Mouse (Mus musculus) layer of hippocampus, adult 8-10 months (tissue): ENCODE measurements around the gene Map4k4. TPM values are rescaled to one million over a fixed set of nuclear protein-coding genes. Genes with fewer than 3 reads are reported as not detected.

Experiments used
- DNase-seq, 2 experiments: peaks; one replicate each; pipeline ENCODE4 v3.0.0; 2022; ENCODE audit warnings: low spot score in 2 of 2
- total RNA-seq, 4 experiments: library from RNA; stranded (reverse); gene quantifications; 2 replicates each; pipeline ENCODE4 v1.2.4; 2022

The Map4k4 gene
- 100 to 1,000 TPM; 127 to 159 (median 152) TPM for total RNA-seq

DNA sequence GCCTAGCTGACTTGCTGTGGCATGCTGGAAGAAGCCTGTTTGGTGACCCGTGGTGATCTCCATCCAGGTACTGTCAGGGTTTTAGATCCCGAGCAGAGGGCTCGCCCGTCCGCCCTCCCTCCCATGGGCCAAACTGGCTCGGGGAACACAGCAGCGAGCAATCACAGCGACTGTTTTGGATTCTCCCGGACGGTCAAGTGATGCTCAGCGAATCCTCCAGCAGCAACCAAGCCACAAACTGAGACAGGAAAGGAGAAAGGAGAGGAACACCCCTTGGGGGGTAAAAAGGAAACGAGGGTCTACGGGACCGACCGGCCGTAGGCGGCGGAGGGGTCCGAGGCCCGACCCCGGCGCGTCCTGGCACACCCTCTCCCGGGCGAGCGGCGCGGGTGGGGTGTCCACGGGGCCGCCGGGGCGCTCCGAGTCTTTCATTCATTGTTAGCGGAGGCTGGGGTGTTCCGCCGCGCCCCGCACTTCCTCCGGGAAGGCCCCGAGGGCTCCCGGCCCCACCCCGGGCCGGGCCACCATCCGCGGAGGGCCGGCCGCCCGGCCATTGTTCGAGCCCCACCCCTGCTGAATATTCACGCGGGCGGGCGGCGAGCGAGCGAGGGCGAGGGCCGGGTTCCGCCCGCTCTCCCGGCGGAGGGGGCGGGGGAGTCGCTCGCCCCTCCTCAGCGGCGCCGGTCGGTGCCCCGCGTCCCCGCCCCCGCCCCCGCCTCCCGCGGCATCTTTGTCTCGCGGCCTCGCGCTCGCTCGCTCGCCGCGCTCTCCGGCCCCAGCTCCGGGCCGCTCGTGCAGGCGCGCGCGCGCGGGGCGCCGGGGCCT, at the start of gene Map4k4:
Map4k4 (plus strand) TSS at position 733 of the 825 bp plus-strand sequence.
- DNase-seq = peak in 1 of 2 experiments; percentile 46

DNA sequence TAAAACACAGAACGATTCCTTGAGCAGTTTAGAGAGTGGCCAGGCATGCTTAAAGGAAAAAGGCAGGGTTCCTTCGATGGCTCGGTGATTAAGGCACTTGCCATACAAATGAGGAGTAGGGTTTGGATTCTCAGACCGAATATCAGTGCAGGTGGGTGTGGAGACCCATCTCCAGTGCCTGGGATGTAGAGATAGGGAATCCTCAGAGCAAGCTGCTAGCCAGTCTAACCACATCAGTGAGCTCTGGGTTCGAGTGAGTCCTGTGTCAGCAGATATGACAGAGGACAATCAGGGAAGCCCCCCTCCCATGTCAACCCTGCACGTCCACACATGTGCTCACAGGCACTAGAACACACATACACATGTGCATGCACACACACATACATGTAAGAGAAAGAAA, 44.8 kb upstream of the Map4k4 start:
- no peak for DNase-seq

DNA sequence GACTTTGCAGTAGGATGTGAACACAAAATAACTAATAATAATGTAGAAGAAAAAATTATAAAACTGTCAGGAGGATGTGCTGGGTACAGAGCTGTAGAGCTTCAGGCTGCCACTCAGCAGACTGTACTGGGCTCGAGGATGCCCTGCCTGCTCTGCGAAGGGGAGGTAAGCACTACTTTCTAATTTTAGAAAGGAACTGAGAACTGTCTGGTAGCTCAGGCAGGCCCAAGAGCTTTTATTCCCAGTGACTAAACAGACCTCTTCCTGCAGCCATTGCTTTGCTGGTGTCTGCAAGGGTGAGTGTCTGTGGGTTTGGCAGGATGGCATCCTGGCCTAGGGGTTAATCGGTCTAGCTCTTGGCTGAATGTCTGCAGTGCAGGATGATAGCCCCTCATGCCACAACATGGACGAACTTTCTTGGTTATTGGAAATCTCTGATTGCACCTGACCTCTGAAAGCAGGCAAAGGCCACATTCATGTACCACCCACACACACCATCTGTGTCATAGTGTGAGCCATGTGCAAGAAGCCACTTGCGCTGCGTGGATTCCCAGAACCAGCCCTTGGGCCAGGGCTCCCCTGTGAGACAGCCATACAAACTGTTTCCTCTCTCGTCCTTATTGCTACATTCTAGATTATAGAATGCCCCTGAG, 43.8 kb upstream of the Map4k4 start:
- DNase-seq = no peak

DNA sequence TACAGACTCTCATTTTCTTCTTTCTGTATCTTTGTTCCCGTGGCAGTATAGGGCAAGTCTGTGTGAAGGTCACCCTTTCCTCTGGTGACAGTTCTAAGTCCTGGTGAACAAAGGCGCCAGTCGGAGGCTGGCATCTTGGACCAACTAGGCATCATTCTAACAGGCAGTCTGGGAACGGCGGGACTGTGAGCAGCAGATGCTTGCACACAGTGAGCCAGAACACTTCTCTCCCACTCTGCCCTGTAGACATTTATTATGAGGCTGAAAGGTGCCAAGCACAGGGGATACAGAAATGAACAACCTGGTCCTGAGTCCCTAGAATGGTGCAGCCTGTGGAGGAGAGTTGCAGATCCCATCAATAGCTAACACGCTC, 43.3 kb upstream of the Map4k4 start:
- DNase-seq = peak in 1 of 2 experiments; percentile 35

DNA sequence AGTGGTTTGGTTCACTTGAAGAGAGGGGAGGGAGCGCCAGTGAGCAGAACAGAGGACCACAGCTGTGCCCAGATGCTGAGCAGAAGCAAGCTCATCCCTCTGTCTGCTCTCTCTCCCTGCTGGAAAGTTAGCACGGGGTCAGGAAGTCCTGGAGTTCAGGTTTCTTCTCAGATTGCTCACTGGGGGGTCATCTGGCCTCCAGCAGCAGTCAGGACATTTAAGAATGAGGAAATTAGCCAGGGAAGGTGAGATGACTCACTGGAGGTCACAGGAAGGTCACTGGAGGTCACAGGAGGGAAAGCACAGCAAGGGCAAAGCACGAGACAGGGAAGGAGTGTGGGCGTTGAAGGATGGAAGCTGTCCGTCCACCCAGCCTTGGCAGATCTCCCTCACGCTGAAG, 41.5 kb upstream of the Map4k4 start:
- DNase-seq = no peak

DNA sequence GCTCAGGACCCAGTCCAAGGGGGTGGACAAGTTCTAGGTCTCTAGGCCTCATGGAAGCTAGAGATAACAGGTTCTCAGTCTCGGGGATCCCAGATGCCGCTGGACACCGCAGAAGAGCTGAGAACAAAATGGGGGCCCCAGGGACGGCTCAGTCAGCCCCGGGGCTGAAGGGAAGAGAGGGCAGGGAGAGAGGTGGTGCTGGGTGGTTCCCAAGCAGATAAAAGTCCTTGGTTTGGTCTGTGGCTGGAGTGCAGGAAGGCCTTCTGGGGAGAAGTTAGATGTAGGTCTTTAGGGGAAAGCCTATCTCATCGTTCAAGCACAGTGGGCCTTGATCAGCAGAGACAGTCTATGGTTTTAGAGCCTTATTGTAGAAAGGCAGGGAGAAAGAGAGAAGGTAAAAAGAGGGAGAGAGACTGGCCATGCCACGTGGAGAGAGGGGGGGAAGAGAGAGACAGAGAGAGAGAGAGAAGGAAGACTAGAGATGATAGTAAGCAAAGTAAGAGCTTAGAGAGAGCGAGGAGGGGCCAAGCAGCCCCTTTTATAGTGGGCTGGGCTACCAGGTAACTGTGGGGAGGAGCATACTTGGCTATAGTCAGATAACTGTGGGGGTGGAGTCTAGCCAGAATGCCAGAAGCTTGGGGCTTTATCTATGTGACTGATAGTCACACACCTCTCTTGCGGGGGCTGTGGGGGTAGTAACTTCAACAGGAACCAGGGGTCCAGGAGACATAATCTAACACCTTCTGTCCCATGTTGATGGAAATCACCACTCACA, 34.2 kb upstream of the Map4k4 start:
- no peak for DNase-seq

DNA sequence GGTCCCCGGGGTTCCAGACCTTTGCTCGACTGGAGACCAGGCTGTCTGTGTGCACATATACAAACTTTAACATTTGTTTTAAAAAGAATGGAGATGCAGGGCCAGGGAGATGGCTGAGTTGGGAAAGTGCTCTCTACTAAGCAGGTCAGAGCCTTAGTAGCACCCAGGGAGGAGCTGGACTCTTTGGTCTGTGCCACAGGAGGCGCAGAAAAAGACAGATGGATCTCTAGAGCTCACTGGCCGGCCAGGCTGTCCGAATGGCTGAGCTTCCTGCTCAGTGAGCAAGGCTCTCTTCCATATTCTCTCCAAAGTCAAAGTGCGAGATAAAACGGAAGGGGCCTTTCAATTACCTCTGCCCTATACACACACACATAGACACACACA, 33.6 kb upstream of the Map4k4 start:
- DNase-seq = no peak

DNA sequence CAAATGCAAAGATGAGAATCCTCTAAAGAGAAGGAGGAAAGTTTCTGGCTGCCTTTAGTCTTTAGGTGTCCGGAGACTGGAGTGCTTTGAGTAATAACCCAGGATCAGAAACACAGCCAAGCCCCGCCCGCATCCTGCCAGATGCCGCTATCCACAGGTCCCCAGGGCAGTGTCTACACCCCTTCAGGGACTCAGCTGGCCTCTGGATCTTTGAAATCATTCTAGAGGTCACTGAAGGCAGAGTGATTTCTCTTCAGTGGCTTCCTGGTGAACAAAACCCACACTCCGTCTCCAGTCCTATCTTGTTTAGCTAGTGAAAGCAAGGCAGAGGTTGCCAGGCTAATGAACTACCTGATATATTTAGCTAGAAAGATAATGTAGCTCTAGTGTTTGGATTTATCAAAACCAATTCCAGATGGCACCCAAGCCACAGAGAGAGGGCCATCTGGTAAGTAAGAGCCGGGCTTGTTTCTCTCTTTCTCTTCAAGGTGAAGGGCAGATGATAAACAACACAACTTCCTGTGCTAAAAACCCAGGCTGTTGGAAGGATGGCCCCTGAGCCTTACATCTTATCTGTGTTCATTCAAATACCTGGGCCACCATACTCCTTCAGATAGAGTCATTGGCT, 32.6 kb upstream of the Map4k4 start:
- DNase-seq = no peak

DNA sequence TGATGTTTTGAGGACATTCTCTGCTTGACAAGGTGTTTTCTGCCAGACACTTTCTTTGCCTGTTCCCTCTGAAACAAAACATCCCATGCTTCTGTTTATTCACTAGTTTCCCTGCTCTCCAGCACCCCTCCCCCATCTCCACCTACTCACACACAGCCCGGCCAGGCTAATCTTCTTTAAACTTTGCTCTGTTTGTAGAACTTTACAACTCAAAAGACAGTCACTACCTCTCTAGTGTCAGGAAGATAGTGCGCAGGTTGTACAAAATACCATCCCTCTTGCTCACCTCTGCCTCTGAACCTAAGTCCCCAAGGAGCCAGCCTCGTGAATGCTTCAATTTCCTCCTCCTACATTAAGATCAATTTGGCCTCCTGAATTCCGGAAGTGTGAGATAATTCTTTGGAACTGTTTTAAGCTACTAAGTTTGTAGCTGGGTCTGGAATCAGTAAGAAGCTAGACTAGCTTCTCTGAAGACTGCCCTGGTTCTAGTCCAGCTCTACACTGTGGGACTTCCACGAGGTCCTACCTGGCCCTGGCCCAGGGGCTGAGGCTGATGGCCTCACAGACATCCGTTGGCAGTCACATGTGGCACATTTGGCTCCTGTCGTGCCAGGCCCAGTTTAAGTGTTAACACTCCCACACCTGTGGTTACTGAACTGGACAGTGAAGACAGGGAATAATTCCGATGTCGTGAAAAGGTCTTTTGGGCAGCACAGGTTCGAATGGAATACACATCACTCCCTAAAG, 31.7 kb upstream of the Map4k4 start:
- DNase-seq = no peak

DNA sequence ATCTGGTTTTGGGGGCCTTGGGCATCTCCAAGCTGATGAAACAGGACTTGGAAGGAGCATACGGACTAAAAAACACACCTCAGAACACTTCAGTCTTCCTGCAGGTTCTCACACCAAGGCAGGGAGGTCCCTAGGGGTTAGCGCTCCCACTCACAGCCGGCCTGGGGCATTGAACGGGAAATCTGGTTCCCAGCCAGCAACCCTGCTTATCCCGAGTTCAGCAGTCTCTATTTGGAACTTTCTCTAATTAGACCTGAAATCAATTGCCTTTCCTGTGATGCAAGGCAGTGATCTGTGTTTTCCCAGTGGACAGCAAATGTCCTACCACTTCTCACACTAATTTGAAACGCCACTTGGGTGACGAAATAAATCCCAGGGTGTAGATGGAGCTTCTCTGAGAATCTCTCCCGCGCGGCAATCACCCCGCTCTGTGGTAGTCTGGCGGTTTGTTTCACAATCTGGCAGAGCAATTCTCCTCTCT, 31.0 kb upstream of the Map4k4 start:
- DNase-seq = no peak

DNA sequence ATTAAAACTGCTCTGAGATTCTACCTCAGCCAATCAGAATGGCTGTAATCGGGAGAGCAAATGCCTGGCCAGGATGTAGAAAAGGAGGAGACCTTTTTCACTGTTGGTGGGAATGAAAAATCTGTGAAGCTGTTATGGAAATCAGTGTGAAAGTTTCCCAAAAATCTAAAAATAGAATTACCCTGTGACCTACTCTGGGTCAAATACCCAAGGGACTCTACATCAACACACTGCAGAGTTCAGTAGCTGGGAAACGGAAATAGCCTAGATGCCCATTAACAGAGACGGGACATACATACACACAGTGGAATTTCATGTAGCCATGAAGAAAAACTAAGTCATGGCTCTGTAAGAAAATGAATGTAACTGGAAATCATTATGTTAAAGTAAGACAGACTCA, 22.7 kb upstream of the Map4k4 start:
- DNase-seq = no peak

DNA sequence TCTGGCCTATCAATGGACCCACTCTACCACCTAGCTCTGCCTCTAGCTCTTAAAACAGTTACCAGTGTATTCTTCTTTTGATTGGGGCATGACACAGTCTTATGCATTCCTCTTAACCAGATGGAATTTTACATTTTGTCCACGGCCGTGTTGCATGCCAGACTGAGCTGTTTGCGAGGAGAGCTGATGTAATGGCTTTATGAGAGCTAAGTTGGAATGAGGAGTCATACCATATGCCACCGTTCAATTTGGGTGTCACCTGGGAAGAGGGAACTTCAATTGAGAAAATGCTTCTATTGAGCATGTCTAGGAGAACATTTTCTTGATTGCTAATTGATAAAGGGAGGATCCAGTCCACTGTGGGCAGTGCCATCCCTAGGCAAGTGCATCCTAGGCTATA, 18.2 kb upstream of the Map4k4 start:
- DNase-seq = no peak

DNA sequence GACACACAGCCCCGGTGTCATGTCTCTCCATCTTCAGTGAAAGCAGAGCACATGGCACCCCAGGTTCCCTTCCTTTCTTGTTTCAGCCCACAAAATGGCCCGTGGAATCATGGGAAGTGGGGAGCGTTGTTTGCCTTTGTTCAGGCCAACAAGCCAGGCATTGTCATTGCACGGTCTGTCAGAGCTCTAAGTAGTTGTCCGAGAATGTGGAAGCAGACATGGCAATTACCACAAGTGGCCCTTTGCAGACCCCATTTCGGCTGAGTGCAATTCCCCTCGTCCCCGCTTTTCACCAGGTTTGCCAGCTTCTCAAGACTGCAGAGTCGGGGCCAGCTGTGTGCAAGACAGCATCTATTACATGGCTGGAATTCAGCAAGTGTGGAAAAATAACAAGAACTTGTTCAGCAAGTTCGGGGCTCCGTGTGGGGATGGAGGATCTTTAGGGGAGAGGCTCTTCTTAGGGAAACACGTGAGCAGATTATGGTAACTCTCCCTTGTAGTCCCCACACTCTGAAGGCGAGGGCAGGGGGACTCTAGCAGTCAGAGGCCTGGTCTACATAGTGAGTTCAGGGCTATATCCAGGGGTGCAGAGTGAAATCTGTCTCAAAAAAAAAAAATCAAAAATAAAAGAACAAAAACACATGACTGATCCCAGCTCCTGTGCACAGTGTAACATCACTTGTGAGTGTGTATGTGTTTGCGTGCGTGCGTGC, 15.8 kb upstream of the Map4k4 start:
- DNase-seq = no peak

DNA sequence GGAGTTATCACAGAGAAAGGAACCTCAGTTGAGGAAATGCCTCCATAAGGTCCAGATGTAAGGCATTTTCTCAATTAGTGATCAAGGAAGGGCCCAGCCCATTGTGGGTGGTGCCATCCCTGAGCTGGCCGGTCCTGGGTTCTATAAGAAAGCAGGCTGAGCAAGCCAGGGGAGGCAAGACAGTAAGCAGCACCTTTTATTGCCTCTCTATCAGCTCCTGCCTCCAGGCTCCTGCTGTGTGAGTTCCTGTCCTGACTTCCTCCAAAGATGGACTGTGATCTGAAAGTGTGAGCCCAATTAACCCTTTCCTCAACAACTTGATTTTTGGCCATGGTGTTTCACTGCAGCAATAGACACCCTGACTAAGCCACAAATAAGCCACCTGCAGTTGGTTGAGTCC, 12.7 kb upstream of the Map4k4 start:
- DNase-seq = no peak

DNA sequence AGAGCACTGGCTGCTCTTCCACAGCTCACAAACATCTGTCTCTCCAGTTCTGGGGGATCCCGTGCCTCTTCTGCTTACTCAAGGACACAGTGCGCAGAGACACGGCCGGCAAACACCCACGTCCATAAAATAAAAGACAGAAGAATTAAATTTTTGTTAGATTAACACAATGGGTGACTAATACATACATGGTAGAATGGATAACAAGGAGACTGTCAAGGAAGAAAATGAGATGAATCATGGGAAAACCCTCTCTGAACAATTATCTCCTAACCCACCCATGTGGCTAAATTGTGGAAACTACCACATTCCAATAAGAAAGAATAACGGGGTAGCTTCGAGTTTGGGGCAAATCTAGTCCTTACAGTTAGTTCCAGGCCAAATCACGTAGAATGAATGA, 11.3 kb upstream of the Map4k4 start:
- no peak for DNase-seq

DNA sequence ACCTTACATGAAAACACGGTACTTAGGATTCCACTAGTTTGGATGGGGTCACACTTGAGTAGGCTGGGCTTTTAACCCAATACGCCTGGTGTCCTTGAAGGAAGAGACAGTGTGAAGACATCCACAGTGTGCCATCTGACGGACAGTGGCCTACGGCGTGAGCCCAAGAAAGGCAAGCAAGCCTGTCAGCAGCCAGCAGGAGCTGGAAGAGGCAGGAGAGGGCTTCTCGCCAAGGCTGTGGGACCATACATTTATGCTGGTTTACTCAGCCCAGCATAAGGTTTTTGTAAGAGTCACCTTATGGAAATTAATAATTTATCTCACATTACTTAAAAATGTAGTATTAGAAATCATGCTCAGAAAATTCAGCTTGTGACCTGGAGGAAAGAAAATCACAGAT, 10.7 kb upstream of the Map4k4 start:
- DNase-seq = no peak

DNA sequence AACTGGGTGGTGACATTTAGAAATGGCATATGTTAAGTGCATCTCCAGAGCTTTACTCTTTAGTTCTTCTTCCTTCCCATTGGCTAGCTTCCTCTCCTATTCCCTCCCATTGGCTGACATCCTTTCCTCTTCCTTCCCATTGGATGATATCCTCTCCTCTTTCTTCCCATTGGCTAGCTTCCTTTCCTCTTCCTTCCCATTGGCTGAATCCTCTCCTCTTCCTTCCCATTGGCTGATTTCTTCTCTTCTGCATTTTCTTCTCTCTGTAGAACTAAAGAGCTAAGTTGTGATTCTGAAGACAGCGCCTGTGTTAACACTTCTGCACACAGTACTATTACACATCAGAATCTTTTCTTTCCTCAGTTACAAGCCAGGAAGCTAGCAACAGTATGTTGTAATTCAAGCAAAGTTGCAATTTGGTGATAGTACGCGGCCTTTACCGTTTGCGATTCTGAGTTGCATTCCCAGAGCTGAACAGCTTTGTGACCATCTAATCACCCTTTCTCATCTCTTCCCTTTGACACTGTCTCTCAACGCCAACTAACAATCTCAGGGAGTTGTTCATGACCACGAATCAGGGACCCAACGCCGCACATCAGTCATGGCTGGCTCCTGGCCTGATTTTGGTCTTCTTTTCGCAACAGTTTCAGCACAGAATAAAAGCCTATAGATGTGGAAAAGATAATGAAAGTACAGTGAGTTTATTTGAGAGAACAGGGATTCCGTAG, 7.4 kb upstream of the Map4k4 start:
- DNase-seq = no peak

DNA sequence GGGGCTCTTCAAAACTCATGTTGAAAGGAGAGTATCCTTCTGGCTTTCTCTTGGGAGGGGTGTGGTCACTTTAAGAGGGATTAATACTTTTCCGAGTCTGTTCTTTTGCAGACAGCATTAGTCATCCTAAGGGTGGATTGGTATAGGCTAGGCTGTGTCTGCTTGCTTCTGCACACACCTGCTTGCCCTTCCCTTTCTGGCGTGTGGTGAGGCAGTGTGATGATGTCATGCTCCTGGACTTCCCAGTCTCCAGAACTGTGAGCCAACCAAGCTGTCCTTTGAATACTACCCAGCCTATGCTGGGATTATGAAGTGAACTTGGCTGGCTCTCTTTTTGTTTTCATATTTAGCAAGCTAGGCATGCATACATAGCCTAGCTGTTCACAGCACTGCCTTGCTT, 5.6 kb upstream of the Map4k4 start:
- no peak for DNase-seq

DNA sequence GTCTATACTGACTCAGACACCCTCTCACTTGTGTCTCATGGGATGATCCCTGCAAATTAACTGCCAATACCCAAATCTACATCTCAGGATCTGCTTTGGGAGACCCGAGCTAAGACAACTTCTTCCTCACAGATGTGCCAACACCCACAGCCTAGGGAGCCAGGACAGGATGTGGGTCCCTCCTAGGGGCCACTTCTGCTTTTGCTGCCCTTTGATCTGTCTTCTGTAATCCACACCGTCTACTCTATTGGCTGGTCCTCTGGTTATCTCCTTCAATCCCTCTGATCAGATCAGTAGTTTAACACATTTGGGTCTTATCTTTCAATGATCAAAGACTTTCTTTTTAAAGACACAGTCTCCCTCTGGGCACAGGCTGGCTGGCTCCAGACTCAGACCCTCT, 5.2 kb upstream of the Map4k4 start:
- DNase-seq = no peak

DNA sequence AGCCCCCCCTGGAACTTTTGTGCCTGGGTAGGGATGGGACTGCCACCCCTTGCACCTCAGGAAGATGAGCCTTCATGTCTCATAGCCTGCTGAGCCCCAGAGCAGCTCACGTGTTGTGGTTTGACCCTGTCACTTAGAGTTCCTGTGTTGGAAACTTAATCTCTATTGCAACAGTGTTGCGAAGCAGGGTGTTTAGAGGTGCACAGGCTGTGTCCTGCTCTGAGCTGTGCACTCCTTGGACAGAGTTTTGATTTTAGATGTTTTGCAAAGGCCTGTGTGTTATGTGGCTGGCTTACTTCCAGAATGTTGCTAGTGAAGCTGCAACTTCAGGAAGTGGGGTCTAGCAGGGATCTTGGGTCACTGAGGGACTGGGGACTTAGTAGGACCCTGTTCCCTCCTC, 4.1 kb upstream of the Map4k4 start:
- DNase-seq = no peak
